Mouse (Mus musculus): ENCODE measurements around the gene Olfr1432.
"Not testable (repeated sequence)": the region's sequence is repeated elsewhere in the genome, so short reads cannot be mapped to it uniquely, and the experiment has no call there.

Olfr1432 gene

DNA sequence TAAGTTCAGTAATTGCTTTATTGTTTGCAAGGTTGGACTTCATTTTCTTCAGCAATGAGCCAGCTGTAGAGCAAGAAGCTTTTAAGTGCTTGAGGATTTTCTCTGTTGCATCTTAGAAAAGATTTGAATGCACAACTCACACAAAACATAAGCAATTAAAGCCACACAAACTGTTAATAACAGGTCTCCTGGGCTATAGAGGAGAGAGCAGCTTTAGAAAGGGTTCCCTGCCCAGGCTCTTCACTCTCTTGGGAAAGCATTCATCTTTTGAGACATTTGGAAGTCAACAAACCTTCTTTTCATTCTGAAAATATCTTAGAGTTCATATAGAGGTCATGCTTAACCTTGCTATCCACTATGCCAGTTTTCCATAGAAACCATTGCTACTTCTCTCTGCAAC lies at the start of gene Olfr1432:
Gene Olfr1432, minus strand, starts transcription at position 101 of the 400 bp plus-strand sequence.
- DNase-seq (ENCODE audit: low read depth), result not testable (repeated sequence)

DNA sequence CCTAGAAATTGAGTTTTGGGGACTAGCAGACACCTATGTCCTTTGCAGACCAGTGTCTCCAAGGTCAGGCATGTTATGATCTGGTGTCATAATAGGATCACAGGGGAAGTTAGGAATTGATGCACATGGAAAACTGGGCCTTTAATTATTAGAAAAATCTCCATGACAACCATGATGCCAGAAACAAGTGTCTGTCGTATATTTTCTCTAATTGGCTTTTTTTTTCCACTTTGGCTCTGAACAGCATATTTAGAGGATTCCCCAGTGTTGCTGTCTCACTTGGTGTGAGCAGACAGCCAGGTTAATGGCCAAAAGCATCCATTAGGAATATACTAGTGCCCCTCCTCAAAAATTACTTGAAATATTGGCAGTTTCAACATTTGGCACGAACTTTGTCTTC lies 47.2 kb upstream of the Olfr1432 start, which contains the start of gene Olfr1434:
Gene Olfr1434, plus strand, starts transcription at position 301 of the 400 bp plus-strand sequence.
- DNase-seq (ENCODE audit: low read depth), result no peak

DNA sequence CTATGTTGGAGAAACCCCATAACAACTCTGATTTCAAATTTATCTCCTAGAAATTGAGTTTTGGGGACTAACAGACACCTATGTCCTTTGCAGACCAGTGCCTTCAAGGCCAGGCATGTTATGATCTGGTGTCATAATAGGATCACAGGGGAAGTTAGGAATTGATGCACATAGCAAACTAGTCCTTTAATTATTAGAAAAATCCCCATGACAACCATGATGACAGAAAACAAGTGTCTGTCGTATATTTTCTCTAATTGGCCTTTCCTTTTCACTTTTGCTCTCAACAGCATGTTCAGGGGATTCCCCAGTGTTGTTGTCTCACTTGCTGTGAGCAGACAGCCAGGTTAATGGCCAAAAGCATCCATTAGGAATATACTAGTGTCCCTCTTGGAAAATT lies 28.3 kb upstream of the Olfr1432 start, which contains the start of gene Olfr235:
Gene Olfr235, plus strand, starts transcription at position 301 of the 400 bp plus-strand sequence.
- DNase-seq (ENCODE audit: low read depth), result no peak

DNA sequence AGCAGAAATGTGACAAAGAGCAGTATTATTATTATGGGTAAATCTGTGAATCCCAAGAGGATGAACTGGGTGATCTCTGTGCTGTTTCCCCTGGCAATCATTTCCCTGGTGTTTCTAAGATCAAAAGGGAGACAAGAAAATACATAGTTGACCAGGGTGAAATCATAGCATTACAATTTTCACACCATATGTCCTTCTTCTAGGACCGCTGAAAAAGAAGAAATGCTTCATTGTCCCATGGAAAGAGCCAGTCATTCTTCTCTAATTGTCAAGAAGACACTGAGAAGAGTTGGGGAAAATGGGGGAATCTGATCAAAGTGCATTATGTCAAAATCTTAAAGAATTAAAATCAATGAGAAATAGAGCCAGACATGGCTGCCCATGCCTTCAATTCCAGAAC lies 9.2 kb upstream of the Olfr1432 start, which contains the start of gene Olfr262:
Gene Olfr262, minus strand, starts transcription at position 101 of the 400 bp plus-strand sequence.
- DNase-seq (ENCODE audit: low read depth), result no peak

DNA sequence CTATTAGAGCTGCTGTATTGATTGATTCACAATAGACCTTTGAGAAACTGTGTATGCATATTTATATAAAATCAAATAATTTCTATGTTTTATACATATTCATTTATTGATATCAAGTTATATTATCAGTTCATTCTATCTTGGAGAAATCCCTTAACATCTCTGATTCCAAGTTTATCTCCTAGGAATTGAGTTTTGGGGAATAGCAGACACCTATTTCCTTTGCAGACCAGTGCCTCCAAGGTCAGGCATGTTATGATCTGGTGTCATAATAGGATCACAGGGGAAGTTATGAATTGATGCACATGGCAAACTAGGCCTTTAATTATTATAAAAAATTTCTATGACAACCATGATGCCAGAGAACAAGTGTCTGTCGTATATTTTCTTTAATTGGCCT lies 32.1 kb downstream of the Olfr1432 start, which contains the start of gene Olfr1431:
Gene Olfr1431, plus strand, starts transcription at position 301 of the 400 bp plus-strand sequence.
- DNase-seq (ENCODE audit: low read depth), result no peak

DNA sequence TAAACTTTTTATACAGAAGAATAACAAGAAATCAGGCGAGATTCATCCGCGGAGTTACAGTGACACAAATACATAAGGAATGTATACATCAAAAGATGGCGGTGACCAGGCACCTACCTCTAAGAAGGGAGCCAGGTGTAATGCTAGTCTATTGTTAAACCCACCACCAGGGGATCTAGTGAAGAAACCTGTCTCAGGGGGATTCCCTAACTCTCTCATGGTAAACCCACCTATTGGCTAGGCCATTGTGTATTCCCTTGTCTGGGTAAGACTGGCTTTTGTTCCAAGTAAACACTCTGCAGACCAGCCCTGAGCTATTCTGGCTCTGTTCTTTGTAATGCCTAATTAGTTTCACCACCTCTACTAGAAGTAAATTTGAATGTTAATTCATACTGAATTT lies 33.3 kb downstream of the Olfr1432 start:
- DNase-seq (ENCODE audit: low read depth), result not testable (repeated sequence)

Measured in 416B (cell line).